Mouse (Mus musculus) liver, adult 2 months (tissue): ENCODE measurements around the gene Thyn1. TPM values are rescaled to one million over a fixed set of nuclear protein-coding genes. Genes with fewer than 3 reads are reported as not detected.

Experiments
- DNase-seq: peaks from one replicate; pipeline ENCODE4 v3.0.0-alpha.2; 2011; ENCODE audit warnings: low read depth, low spot score; ENCODE audit errors: extremely low read depth
- H3K27ac ChIP-seq: fragments of 200-500 bp; replicated peaks from 2 replicates; pipeline ENCODE4 v1.5.1; 2012; ENCODE audit warnings: low read depth, mild to moderate bottlenecking, control low read depth, inconsistent platforms, low read length; ENCODE audit not compliant: insufficient read depth
- H3K27me3 ChIP-seq: fragments of 200-500 bp; 2 replicates; pipeline ENCODE4 v1.6.1; 2012; ENCODE audit warnings: mild to moderate bottlenecking, moderate library complexity, low read length, inconsistent platforms; ENCODE audit not compliant: control insufficient read depth, insufficient read depth
- H3K36me3 ChIP-seq: fragments of 200-500 bp; 2 replicates; pipeline ENCODE4 v1.6.1; 2012; ENCODE audit warnings: low read length, inconsistent platforms; ENCODE audit not compliant: control insufficient read depth, insufficient read depth
- H3K4me1 ChIP-seq: fragments of 200-500 bp; 2 replicates; pipeline ENCODE4 v1.6.1; 2011; ENCODE audit warnings: low read length; ENCODE audit not compliant: control insufficient read depth, insufficient read depth
- H3K4me3 ChIP-seq: fragments of 200-500 bp; 2 replicates; pipeline ENCODE4 v1.5.1; 2011; ENCODE audit warnings: low read depth, mild to moderate bottlenecking, control low read depth, low read length, moderate library complexity; ENCODE audit not compliant: insufficient read depth
- H3K79me2 ChIP-seq: fragments of 200-500 bp; 2 replicates; pipeline ENCODE4 v1.6.1; 2012; ENCODE audit warnings: inconsistent platforms, mild to moderate bottlenecking, low read length, moderate library complexity; ENCODE audit not compliant: control insufficient read depth, insufficient read depth
- H3K9ac ChIP-seq: fragments of 200-500 bp; 2 replicates; pipeline ENCODE4 v1.6.1; 2012; ENCODE audit warnings: low read depth, mild to moderate bottlenecking, control low read depth, inconsistent platforms, low read length
- CTCF ChIP-seq: fragments of 200-500 bp; IDR thresholded peaks from 2 replicates; pipeline ENCODE4 v1.5.1; 2011; ENCODE audit warnings: low read depth, low read length, control low read depth
- POLR2A ChIP-seq: fragments of 200-500 bp; IDR thresholded peaks from 2 replicates; pipeline ENCODE4 v1.6.1; 2011; ENCODE audit warnings: low read length, control low read depth; ENCODE audit not compliant: insufficient read depth; ENCODE audit errors: extremely low read depth
- WGBS: fragments of 180-500 bp; shearing (Covaris S2); methylation state at CpG from one replicate; pipeline ENCODE4 v1.1.7; 2018; 5-methylcytosine and 5-hydroxymethylcytosine counted together
- polyA plus RNA-seq: library from polyadenylated mRNA; depleted of rRNA; stranded (reverse); fragments of >200 nt; gene quantifications from 2 replicates; pipeline ENCODE4 v1.2.3, GENCODE M21; 2012; rRNA removed
- total RNA-seq: library from RNA; depleted of rRNA; stranded (reverse); fragments of >200 nt; gene quantifications from 2 replicates; pipeline ENCODE4 v1.2.3, GENCODE M21; 2014; rRNA removed

Gene Thyn1
- total and polyA plus RNA-seq, 2 experiments = 6.8 to 24.3 TPM

DNA sequence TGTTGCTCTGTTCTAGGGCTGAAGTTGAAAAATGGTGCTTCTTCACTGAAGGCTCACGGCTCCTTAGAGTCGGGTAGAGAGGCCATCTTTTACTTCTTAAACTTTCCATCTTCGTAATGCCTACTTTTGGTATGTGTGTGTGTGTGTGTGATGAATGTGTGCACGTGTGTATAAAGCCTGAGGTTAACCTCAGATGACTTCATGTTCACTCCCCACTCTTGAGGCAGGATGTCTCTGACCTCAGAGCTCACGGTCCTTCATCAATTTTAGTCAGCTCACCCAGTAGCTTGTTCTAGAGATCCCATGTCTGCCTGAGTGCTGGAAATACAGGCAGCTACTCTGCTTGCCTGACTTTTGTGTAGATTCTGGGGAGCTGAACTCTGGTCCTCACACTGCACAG is 44.4 kb downstream of the Thyn1 start:
- TF ChIP-seq POLR2A = no peak
- no peak for TF ChIP-seq CTCF
- Histone ChIP-seq H3K4me1 (no peaks in the 10 kb centered on the region), H3K36me3 (peaks cover 30% of the 10 kb centered on the region), H3K79me2 (no peaks in the 10 kb centered on the region), H3K27me3 (no peaks in the 10 kb centered on the region), H3K4me3 (no peak overlapping the region), H3K27ac (no peak overlapping the region), H3K9ac (no peak overlapping the region)
- 93% methylated on average over 5 of the region's 5 CpGs for WGBS
- DNase-seq = no peak

DNA sequence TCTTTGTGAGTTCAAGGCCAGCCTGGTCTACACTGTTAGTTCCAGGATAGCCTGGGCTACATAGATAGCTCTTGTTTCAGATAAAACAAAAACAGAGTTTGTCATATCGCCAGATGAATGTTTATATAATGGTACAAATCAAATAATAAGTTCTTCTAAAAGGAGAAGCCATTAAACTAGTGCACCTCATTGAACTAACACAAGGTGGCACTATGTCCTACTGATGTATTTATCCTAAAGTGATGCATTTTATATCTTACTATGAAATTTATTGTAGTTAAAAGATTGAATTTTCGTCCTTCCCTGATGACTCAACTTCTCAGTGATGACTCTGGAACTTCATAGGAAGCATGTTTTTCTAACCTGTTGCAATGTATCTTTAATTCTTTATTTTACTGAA is 50.0 kb downstream of the Thyn1 start:
- no peak overlapping the region for H3K27ac ChIP-seq
- no peak for DNase-seq
- TF ChIP-seq CTCF = no peak
- no peak for TF ChIP-seq POLR2A
- H3K4me3 ChIP-seq = no peak overlapping the region
- no peak overlapping the region for H3K9ac ChIP-seq
- H3K79me2 ChIP-seq = no peaks in the 10 kb centered on the region
- no peaks in the 10 kb centered on the region for H3K27me3 ChIP-seq
- H3K36me3 ChIP-seq = peaks cover 43% of the 10 kb centered on the region
- H3K4me1 ChIP-seq = no peaks in the 10 kb centered on the region
- WGBS = 92% methylated on average over 2 of the region's 2 CpGs

Other genes with a start within 250 kb of the Thyn1 start
- gene Glb1l2, start 193.2 kb upstream of the Thyn1 start, total RNA-seq = 0.09 and 0.13 TPM in 2 replicates
- gene Glb1l2, start 193.2 kb upstream of the Thyn1 start, polyA plus RNA-seq = not detected in 2 replicates
- gene Glb1l3, start 138.8 kb upstream of the Thyn1 start, total RNA-seq = not detected in 2 replicates
- not detected in 2 replicates for gene Glb1l3, start 138.8 kb upstream of the Thyn1 start, polyA plus RNA-seq
- gene Gm1110, start 76.6 kb upstream of the Thyn1 start, total RNA-seq = not detected in 2 replicates
- gene Gm1110, start 76.6 kb upstream of the Thyn1 start, polyA plus RNA-seq = not detected in 2 replicates
- 45.7 and 47.3 TPM in 2 replicates for gene Acad8, start 144 bp upstream of the Thyn1 start, total RNA-seq
- 42.5 and 43.5 TPM in 2 replicates for gene Acad8, start 144 bp upstream of the Thyn1 start, polyA plus RNA-seq
- gene Vps26b, start 30.4 kb downstream of the Thyn1 start, total RNA-seq = 14.1 and 15.4 TPM in 2 replicates
- gene Vps26b, start 30.4 kb downstream of the Thyn1 start, polyA plus RNA-seq = 14.8 and 15.7 TPM in 2 replicates
- 9.6 TPM in 2 replicates for gene Ncapd3, start 30.5 kb downstream of the Thyn1 start, total RNA-seq
- 4.6 and 7.1 TPM in 2 replicates for gene Ncapd3, start 30.5 kb downstream of the Thyn1 start, polyA plus RNA-seq
- gene Jam3, start 155.7 kb downstream of the Thyn1 start, total RNA-seq = 1.5 and 1.7 TPM in 2 replicates
- 0.81 and 1.4 TPM in 2 replicates for gene Jam3, start 155.7 kb downstream of the Thyn1 start, polyA plus RNA-seq